Mouse (Mus musculus) embryo, embryonic 11.5 days (tissue): ENCODE data around the gene Nckap1.
A peak's percentile ranks its signal among the peaks of the same experiment; 100 is the strongest.

Source experiments
- DNase-seq: peaks from one replicate; pipeline ENCODE4 v3.0.0-alpha.2; 2012; ENCODE audit warnings: low read depth, low spot score

Gene Nckap1

GRCm38 (mm10) chr2:80581043-80581711 is at the start of gene Nckap1:
Gene Nckap1 (minus strand): TSS chr2:80581380.
- peak; percentile 63 for DNase-seq

DNA sequence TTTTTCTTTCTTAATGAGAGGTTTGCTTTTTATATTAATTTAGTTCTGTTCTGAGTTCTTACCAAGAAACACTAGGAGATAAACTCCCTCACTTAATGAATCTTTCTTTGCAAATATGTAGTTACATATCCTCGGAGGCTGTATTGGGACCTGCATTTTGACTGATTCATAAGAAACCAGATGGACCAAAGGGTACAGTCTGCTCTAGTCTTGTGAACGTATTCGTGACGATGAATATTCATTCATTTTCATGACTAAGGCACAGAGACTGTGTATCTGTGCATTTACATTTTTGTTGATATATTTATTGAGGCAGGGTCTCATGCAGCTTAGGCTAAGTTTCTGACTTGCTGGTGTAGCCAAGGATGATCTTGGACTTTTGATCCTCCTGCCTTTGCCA is 43.3 kb upstream of the Nckap1 start:
- no peak for DNase-seq

GRCm38 (mm10) chr2:80621921-80622320 is 40.7 kb upstream of the Nckap1 start:
- no peak for DNase-seq

DNA sequence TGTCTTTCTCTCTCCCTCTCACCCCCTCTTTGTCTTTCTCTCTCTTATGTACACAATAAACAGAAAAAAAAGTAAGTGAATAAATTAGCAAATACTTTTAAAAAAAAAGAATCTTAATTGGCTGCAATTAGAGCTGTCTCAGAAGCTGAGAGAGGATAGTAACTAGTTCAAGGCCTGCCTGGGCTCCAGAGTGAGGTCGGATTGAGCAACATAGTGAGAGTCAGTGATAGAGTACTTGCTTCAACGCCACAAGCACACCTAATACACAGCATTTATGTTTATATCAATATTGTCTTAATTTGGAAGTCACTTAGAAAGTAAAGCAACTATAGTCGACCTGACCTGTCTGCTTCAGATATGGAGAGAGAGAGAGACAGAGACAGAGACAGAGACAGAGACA is 37.8 kb upstream of the Nckap1 start:
- DNase-seq: no peak

GRCm38 (mm10) chr2:80616854-80617737 is 35.9 kb upstream of the Nckap1 start, which contains the start of the genes Dusp19 and Nup35:
Gene Dusp19 (plus strand): TSS chr2:80617045.
Gene Nup35 (plus strand): TSS chr2:80617236.
- peak; percentile 81 for DNase-seq

- DNase-seq: no peak
Observed at GRCm38 (mm10) chr2:80612796-80613195, 31.6 kb upstream of the Nckap1 start.

DNA sequence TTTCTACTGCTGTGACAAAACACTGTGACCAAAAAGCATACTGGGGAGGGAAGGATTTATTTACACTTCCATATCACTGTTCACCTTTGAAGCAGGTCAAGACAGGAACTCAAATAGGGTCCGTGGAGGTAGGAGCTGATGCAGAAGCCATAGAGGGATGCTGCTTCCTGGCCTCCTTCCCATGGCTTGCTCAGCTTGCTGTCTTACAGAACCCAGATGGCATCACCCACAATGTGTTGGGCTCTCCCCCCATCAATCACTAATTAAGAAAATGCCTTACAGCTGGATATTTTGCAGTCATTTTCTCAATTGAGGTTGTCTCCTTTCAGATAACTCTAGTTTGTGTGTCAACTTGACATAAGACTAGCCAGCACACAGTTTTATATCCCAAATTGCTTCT is 31.1 kb upstream of the Nckap1 start:
- no peak for DNase-seq

DNA sequence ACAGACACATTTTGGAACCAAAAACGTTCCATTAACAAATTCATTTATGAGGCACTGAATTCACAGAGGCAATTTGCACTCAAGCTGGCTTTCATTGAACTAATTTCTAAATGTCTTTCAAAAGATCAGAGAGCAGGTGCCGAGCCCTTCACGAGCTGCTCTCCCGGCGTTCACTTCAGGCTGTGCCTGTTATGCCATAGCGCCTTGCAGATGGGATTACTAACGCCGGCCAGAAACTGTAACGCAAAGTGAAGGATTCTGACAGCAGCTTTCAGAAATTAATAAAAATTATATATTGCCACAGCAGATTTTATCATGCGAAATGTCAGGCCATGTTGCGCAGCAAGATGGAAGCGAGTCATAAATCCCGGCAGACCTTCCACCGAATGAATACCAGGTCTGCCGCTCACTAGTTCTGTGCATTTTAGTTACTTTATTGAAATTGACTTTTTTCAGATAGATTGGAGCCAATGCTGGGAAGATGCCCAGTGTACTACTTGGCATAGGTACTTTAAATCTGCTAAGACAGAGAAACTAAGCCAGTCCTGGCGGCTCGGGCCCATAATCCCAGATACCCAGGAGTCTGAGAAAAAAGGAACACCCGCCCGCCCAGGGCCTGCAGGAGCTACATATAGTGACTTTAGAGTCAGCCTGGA is 22.7 kb upstream of the Nckap1 start:
- DNase-seq: no peak

DNA sequence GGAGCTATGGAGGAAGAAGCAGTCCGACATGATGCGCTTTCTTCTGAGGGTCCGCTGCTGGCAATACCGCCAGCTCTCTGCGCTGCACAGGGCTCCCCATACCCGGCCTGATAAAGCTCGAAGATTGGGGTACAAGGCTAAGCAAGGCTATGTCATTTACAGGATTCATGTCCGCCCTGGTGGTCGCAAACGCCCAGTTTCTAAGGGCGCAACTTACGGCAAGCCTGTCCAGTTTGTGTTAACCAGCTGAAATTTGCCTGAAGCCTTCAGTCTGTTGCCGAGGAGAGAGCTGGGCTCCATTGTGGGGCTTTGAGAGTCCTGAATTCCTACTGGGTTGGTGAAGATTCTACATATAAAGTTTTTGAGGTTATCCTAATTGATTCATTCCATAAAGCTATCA is 21.6 kb upstream of the Nckap1 start:
- no peak for DNase-seq

- DNase-seq: no peak
Observed at GRCm38 (mm10) chr2:80600611-80601010, 19.4 kb upstream of the Nckap1 start.

- DNase-seq: no peak
Observed at GRCm38 (mm10) chr2:80599850-80600249, 18.7 kb upstream of the Nckap1 start.

DNA sequence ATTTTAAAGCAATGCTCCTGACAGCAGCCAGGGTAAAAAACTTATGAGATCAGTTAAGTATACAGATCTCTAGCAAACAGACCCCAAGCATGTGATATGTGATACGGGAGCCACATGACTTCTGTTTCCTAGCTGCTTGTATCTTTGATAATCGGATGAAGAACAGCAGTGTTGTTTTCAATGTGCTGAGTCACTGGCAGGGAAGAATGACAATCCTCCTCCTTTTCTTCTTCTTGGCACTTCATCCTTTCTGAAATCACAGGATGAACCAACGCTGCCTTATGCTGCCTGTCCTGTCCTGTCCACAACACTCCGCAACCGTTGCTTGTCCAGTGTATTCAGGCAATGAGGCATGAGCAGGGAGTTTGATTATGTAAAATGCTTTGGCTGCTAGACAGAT is 15.8 kb upstream of the Nckap1 start:
- no peak for DNase-seq

DNA sequence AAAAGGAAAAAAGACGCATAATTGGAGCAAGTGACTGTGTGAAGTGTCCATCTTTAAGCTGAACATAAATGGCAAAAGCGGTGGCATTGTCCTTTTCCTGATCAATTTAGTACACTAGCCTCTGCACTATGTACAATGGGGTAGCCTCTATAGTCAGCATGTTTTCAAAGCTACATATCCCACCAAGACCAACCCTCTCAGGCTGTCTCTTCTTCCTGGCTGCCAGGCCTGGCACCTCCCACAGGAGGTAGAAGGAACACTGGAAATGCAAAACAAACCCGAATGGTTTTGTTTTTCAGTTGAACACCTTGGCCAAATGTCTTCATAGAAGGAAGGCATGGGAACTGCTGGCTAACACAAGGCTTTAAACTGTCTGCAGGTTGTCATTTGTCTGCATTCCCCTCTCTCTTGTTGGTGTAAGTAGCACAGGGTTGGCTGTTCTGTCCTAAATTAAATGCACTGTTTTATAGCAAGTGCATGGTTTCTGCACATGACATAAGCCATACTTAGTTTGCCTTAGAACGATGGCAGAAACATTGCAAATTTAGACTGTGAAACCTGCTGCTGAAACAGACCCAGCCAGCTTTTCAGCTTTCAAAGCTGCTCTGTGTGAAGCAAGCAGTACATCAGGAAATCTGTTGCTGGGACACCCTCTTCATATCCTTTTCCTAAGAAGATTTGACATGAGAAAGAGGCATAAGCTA is 13.2 kb upstream of the Nckap1 start:
- no peak for DNase-seq

GRCm38 (mm10) chr2:80582356-80582755 is 1.2 kb upstream of the Nckap1 start:
- DNase-seq: no peak

DNA sequence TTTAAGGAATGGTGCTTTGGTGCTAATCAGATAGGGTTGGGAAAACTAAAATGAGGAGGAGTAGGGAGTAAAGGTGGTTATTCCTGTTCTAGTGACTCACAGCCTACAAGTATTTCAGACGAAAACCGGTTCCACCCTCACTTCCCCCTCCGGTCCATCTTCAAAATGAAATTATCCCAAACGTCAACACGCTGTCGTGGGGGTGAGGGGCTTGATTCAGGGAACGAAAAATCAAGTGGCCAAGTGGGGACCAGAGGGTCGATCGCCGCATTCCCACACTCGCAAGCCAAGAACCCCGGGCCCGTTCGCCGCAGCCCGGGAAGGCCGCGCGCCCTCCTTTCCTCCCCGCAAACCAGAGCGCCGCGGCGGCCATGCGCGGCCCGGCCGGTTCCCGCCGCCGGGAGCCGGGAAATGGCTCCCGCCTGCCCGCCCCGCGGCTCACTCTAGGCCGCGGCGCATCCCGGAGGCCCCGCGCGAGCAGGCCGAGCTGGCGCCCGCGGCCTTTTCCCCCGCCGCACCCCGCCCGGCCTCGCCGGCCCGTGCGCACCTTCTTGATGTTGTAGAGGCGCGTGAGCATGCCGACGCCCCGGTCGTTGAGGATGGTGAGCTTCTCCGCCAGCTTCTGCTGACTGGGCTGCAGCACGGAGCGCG is 744 bp downstream of the Nckap1 start:
- DNase-seq: peak; percentile 20

GRCm38 (mm10) chr2:80579253-80579891 is 1.8 kb downstream of the Nckap1 start:
- DNase-seq: no peak

GRCm38 (mm10) chr2:80577286-80577685 is 3.9 kb downstream of the Nckap1 start:
- no peak for DNase-seq

DNA sequence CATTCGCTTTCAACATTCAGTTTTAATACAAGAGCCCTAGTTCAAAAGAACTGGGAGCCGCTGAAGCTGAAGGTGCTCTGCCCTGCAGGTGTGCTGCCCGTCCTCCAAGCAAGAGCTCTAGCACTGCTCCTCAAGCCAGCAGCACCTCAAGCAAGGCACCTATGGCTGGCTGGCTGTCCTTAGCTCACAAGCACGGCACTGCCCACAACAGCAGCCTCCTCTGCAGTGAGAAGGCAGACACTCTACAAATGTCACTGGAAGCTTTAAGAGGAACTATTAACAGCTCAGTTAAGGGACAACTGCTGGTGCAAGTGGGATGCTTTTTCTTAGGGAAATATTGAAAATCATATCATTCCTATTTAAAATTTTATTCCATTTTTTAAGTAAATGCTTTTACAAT is 10.5 kb downstream of the Nckap1 start:
- no peak for DNase-seq

- DNase-seq: no peak
Observed at GRCm38 (mm10) chr2:80567411-80567810, 13.8 kb downstream of the Nckap1 start.

DNA sequence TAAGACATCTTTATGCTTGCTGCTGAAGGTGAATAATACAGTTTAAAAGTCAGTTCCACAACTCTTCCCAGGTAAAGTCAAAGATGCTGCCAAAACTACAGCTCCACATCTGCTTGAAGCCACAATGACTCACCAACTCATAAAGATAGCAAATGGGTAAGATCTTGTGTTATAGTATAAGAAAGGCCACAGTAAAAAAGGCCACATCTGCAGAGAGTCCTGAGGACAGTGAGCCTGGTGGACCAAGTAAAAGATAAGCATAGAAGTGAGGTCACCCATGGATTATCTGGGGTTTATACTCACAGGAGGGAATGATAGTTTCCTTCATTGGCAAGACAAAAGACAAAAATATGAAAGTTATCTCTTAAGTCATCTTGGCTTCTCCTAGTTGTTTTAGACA is 18.9 kb downstream of the Nckap1 start:
- no peak for DNase-seq

DNA sequence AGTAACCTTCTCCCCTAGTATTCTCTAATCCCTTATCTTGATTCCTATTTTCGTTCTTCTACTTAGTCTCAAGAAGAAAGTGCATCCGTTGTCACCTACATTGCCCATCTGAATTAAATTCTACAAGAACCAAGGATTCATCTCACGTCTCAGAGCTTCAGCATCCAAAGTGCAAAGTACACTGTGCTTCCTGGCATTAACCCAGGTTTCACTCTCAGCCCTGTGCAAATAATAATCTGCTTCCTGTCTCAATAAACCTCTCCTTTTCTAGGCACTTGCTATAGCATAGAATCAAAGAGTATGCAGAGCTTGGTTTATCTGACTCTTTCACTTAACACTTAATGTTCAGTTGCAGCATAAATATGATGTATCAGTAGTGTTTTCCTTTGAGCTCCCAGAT is 19.7 kb downstream of the Nckap1 start:
- DNase-seq: no peak
